Mouse (Mus musculus) heart, embryonic 13.5 days (tissue): ENCODE measurements around the gene Hnf1a. TPM values are rescaled to one million over a fixed set of nuclear protein-coding genes. Genes with fewer than 3 reads are reported as not detected.

Source experiments
- ATAC-seq: fragments of 200-750 bp; cut with Nextera tagmentation; 2 replicates; pipeline ENCODE4 v1.8.0; 2017; ENCODE audit warnings: moderate TSS enrichment; ENCODE audit not compliant: insufficient number of reproducible peaks, low FRiP score, low TSS enrichment; ENCODE audit errors: extremely low read depth
- H3K27ac ChIP-seq: fragments of 300-500 bp; sonication (generic); replicated peaks from 2 replicates; pipeline ENCODE4 v1.5.1; 2015; ENCODE audit warnings: moderate library complexity, mild to moderate bottlenecking, inconsistent platforms
- H3K27me3 ChIP-seq: fragments of 300-500 bp; sonication (generic); replicated peaks from 2 replicates; pipeline ENCODE4 v1.6.1; 2015; ENCODE audit warnings: mild to moderate bottlenecking, inconsistent platforms
- H3K36me3 ChIP-seq: fragments of 300-500 bp; sonication (generic); 2 replicates; pipeline ENCODE4 v1.6.1; 2015; ENCODE audit warnings: mild to moderate bottlenecking, inconsistent platforms
- H3K4me1 ChIP-seq: fragments of 300-500 bp; sonication (generic); 2 replicates; pipeline ENCODE4 v1.6.1; 2015; ENCODE audit warnings: inconsistent platforms
- H3K4me2 ChIP-seq: fragments of 300-500 bp; sonication (generic); 2 replicates; pipeline ENCODE4 v1.6.1; 2015; ENCODE audit warnings: inconsistent platforms, mild to moderate bottlenecking, moderate library complexity
- H3K4me3 ChIP-seq: fragments of 300-500 bp; sonication (generic); 2 replicates; pipeline ENCODE4 v1.5.1; 2015; ENCODE audit warnings: moderate library complexity, mild to moderate bottlenecking, inconsistent platforms
- H3K9ac ChIP-seq: fragments of 300-500 bp; sonication (generic); 2 replicates; pipeline ENCODE4 v1.6.1; 2015; ENCODE audit warnings: inconsistent platforms, mild to moderate bottlenecking, moderate library complexity
- H3K9me3 ChIP-seq: fragments of 300-500 bp; sonication (generic); 2 replicates; pipeline ENCODE4 v1.6.1; 2016; ENCODE audit warnings: inconsistent platforms
- WGBS: fragments of 180-500 bp; shearing (Covaris S2); methylation state at CpG from one replicate; pipeline ENCODE4 v1.1.7; 2015; ENCODE audit warnings: mixed read lengths; 5-methylcytosine and 5-hydroxymethylcytosine counted together
- polyA plus RNA-seq: library from polyadenylated mRNA; unstranded; fragments of >200 nt; fragmentation: Nextera tagmentation; extraction: Ambion mirVana; gene quantifications from 2 replicates; pipeline ENCODE4 v1.2.1, GENCODE M21; 2015

Hnf1a gene
- polyA plus RNA-seq, 1 experiment from 2014 or later, result 0.17 TPM

GRCm38 (mm10) chr5:115008307-115008706, 37.4 kb upstream of the Hnf1a start:
- ATAC-seq, result no peak
- 60% methylated on average over 7 of the region's 7 CpGs for WGBS
- H3K4me2 ChIP-seq, result no peak overlapping the region
- H3K36me3 ChIP-seq, result no peaks in the 10 kb centered on the region
- peaks cover 22% of the 10 kb centered on the region for H3K4me1 ChIP-seq
- no peaks in the 10 kb centered on the region for H3K27me3 ChIP-seq
- no peak overlapping the region for H3K27ac ChIP-seq
- H3K9ac ChIP-seq, result no peak overlapping the region
- H3K4me3 ChIP-seq, result no peak overlapping the region
- no peaks in the 10 kb centered on the region for H3K9me3 ChIP-seq

GRCm38 (mm10) chr5:115007768-115008167, 36.9 kb upstream of the Hnf1a start:
- no peak for ATAC-seq
- Histone ChIP-seq H3K9me3 (no peaks in the 10 kb centered on the region), H3K9ac (no peak overlapping the region), H3K4me3 (no peak overlapping the region), H3K4me1 (peaks cover 21% of the 10 kb centered on the region), H3K27ac (no peak overlapping the region), H3K36me3 (no peaks in the 10 kb centered on the region), H3K27me3 (no peaks in the 10 kb centered on the region; the same call in 1 of the 2 replicates), H3K4me2 (no peak overlapping the region)
- WGBS, result 81% methylated on average over 5 of the region's 5 CpGs

- 64% methylated on average over 13 of the region's 13 CpGs for WGBS
- Histone ChIP-seq H3K36me3 (no peaks in the 10 kb centered on the region), H3K4me1 (peaks cover 9% of the 10 kb centered on the region), H3K4me2 (no peak overlapping the region), H3K9me3 (no peaks in the 10 kb centered on the region), H3K4me3 (no peak overlapping the region), H3K27ac (no peak overlapping the region), H3K27me3 (no peaks in the 10 kb centered on the region; the same call in 1 of the 2 replicates), H3K9ac (no peak overlapping the region; the same call in 1 of the 2 replicates)
- no peak for ATAC-seq
Measured at GRCm38 (mm10) chr5:115003224-115003873, 32.5 kb upstream of the Hnf1a start.

- ATAC-seq, result no peak
- no peaks in the 10 kb centered on the region; the same call in 1 of the 2 replicates for H3K27me3 ChIP-seq
- H3K4me1 ChIP-seq, result peaks cover 9% of the 10 kb centered on the region
- H3K4me3 ChIP-seq, result no peak overlapping the region
- H3K4me2 ChIP-seq, result no peak overlapping the region
- no peak overlapping the region for H3K9ac ChIP-seq
- no peaks in the 10 kb centered on the region for H3K9me3 ChIP-seq
- no peak overlapping the region for H3K27ac ChIP-seq
- WGBS, result 44% methylated on average over 6 of the region's 6 CpGs
- H3K36me3 ChIP-seq, result no peaks in the 10 kb centered on the region
Measured at GRCm38 (mm10) chr5:115002781-115003180, 31.9 kb upstream of the Hnf1a start.

- WGBS, result 71% methylated on average over 8 of the region's 8 CpGs
- peaks cover 9% of the 10 kb centered on the region for H3K4me1 ChIP-seq
- no peaks in the 10 kb centered on the region for H3K36me3 ChIP-seq
- H3K4me3 ChIP-seq, result no peak overlapping the region
- no peak for ATAC-seq
- no peak overlapping the region for H3K4me2 ChIP-seq
- no peaks in the 10 kb centered on the region for H3K9me3 ChIP-seq
- H3K27ac ChIP-seq, result no peak overlapping the region
- no peaks in the 10 kb centered on the region; the same call in 1 of the 2 replicates for H3K27me3 ChIP-seq
- H3K9ac ChIP-seq, result no peak overlapping the region
Measured at GRCm38 (mm10) chr5:115001464-115001863, 30.6 kb upstream of the Hnf1a start.

- no peak overlapping the region for H3K27ac ChIP-seq
- no peaks in the 10 kb centered on the region for H3K9me3 ChIP-seq
- H3K9ac ChIP-seq, result no peak overlapping the region
- H3K27me3 ChIP-seq, result no peaks in the 10 kb centered on the region; the same call in 1 of the 2 replicates
- H3K4me2 ChIP-seq, result no peak overlapping the region
- no peak overlapping the region for H3K4me3 ChIP-seq
- ATAC-seq, result no peak
- peaks cover 9% of the 10 kb centered on the region for H3K4me1 ChIP-seq
- H3K36me3 ChIP-seq, result no peaks in the 10 kb centered on the region
- 77% methylated on average over 2 of the region's 2 CpGs for whole genome bisulfite sequencing
Measured at GRCm38 (mm10) chr5:115000503-115000902, 29.6 kb upstream of the Hnf1a start.

GRCm38 (mm10) chr5:114997327-114997726, 26.4 kb upstream of the Hnf1a start:
- Histone ChIP-seq H3K9me3 (no peaks in the 10 kb centered on the region), H3K9ac (no peak overlapping the region), H3K36me3 (no peaks in the 10 kb centered on the region), H3K27ac (no peak overlapping the region), H3K4me3 (no peak overlapping the region), H3K27me3 (no peaks in the 10 kb centered on the region; the same call in 1 of the 2 replicates), H3K4me1 (no peaks in the 10 kb centered on the region), H3K4me2 (no peak overlapping the region)
- ATAC-seq, result no peak
- WGBS, result 40% methylated on average over 6 of the region's 6 CpGs

GRCm38 (mm10) chr5:114996447-114996846, 25.6 kb upstream of the Hnf1a start:
- Histone ChIP-seq H3K27ac (no peak overlapping the region), H3K27me3 (no peaks in the 10 kb centered on the region), H3K36me3 (no peaks in the 10 kb centered on the region), H3K9ac (no peak overlapping the region), H3K9me3 (no peaks in the 10 kb centered on the region), H3K4me1 (no peaks in the 10 kb centered on the region), H3K4me2 (no peak overlapping the region), H3K4me3 (no peak overlapping the region)
- WGBS, result 61% methylated on average over 16 of the region's 16 CpGs
- ATAC-seq, result no peak

- Histone ChIP-seq H3K27ac (no peak overlapping the region), H3K4me3 (no peak overlapping the region), H3K4me2 (no peak overlapping the region), H3K36me3 (no peaks in the 10 kb centered on the region), H3K27me3 (no peaks in the 10 kb centered on the region), H3K9ac (no peak overlapping the region), H3K9me3 (no peaks in the 10 kb centered on the region), H3K4me1 (peaks cover 6% of the 10 kb centered on the region)
- no peak for ATAC-seq
Measured at GRCm38 (mm10) chr5:114985074-114985473, 14.2 kb upstream of the Hnf1a start.

GRCm38 (mm10) chr5:114982001-114982400, 11.1 kb upstream of the Hnf1a start:
- Histone ChIP-seq H3K9ac (no peak overlapping the region), H3K27me3 (no peaks in the 10 kb centered on the region), H3K4me2 (no peak overlapping the region)

GRCm38 (mm10) chr5:114980122-114980748, 9.3 kb upstream of the Hnf1a start:
- Histone ChIP-seq H3K9ac (peak overlapping the region; percentile 76), H3K27me3 (no peaks in the 10 kb centered on the region), H3K27ac (peak overlapping the region; percentile 8; the same call in 1 of the 2 replicates), H3K9me3 (no peaks in the 10 kb centered on the region), H3K4me3 (peak overlapping the region; percentile 61), H3K4me1 (peaks cover 16% of the 10 kb centered on the region), H3K36me3 (no peaks in the 10 kb centered on the region), H3K4me2 (peak overlapping the region; percentile 86)
- ATAC-seq, result peak; percentile 32; the same call in 1 of the 2 replicates
- WGBS, result 22% methylated on average over 16 of the region's 16 CpGs

More at GRCm38 (mm10) chr5:114982001-114982400, 11.1 kb upstream of the Hnf1a start:
- Histone ChIP-seq H3K36me3 (no peaks in the 10 kb centered on the region), H3K27ac (no peak overlapping the region), H3K9me3 (no peaks in the 10 kb centered on the region), H3K4me3 (no peak overlapping the region), H3K4me1 (peaks cover 16% of the 10 kb centered on the region)
- ATAC-seq, result no peak
- WGBS, result 43% methylated on average over 15 of the region's 15 CpGs
